Mouse (Mus musculus) cerebellum, postnatal 4 days (tissue): ENCODE data around the gene Parp1.
A peak's percentile ranks its signal among the peaks of the same experiment; 100 is the strongest.
"Not testable (repeated sequence)": the region's sequence is repeated elsewhere in the genome, so short reads cannot be mapped to it uniquely, and the experiment has no call there.

Source experiments
- DNase-seq, 2 experiments: peaks; one replicate each; pipeline ENCODE4 v3.0.0; 2022; ENCODE audit warnings: low spot score in 2 of 2, mixed read lengths in 1 of 2

Parp1 gene

DNA sequence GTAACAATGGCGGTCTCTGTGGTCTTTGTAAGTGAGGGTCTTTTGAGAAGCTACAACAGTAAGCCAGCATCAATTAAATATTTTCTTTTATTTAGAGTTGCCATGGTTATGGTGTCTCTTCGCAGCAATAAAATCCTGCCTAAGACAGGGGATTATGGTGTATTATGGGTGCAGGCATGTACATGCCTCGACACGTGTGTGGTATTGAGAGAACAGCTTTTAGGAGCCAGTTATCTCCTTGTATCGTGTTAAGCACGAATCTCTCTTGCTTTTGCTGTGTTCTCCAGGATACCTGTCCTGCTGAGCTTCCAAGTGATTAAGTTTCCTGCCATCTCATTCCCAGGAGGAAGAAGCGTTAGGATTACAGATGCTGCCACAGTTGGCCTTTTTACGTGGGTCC, 9.3 kb upstream of the Parp1 start:
- DNase-seq, result no peak

DNA sequence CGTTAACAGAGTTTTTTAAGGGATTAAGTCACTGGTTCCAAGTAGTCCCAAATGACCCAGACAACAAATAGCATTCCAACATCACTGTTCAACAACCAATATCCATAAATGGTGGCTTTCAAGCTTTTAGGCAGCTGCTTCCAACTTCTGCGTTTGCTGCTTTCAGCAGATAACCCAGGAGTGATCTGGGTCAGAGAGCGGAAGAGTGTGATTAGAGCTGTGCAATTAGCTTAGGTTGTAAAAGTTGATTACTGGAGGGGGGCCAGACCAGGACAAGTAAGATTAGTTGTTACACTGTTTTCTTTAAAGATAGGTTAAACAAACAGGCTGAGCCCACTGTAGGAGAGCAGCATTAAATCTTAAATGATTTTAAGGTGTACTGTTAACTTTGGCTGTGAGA, 7.5 kb upstream of the Parp1 start:
- no peak for DNase-seq

DNA sequence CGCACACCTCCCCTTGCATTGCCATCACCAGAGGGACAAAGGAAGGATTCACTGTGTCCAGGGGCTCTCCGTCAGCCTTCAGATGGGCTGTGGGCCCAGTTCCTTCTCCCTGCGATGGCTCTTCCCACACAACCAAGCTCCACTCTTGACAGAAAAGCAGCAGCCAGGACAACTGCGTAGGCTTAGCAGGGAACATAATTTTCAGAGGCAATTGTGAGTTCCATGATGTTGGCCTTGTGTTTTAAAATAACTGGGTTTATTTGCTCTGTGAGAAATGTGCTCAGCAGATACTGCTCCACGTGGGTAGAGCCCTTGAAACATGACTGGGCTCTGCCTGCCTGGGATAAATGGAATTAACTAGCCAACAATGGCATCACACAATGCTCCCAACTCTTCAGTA, 3.8 kb upstream of the Parp1 start:
- DNase-seq, result no peak

DNA sequence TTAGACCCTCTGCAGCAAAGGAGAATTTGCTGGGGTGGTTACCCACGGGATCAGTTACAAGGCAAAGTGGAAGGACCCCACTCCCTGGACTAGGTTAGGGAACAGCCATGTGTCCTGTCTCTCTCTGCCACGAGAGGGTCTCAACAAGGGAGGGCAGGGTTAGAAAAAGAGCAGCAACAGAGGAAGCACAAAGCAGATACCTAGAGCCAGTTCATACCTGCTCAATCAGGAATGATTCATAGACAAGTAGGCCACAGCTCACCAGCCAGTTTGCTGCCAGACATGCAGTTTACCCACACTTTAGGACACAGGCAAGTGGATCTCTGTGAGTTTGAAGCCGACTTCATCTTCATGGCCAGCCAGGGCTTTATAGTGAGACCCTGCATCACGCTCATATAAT, 963 bp upstream of the Parp1 start:
- DNase-seq, result no peak

DNA sequence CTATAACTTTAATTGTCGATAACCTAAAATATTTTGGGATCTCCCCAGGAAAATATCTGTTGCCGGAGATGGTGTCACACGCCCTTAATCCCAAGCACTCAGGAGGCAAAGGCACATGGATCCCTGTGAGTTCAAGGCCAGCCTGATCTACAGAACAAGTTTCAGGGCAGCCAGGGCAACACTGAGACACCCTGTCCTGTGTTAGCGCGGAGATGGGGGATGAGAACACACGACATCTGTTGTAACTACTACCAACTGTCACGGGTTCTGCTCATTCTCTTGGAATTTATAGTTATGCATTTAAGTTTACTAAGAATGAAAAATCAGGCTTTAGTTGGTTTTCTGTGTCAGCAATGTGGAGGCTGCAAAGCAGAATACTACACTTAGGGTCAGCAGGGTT, 476 bp upstream of the Parp1 start:
- DNase-seq, result no peak

DNA sequence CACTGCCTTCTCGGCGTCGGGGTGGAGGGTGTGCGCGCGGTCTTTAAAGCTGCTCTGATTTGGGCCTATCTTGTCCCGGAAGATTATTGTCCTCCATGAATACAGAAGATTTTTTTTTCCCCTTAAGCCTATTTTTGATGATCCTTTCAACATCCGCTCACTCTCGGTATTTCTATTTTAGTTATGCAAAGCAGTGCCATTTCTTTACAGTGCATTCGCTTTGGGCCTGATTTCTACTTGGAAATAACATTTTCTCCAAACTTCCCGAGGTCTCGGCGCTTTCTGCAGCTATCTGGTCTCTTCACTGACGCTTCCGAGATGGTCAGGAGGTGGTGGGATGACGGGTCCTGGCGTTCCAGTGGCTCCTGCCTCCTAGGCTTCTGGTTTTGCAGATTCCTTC, 729 bp downstream of the Parp1 start:
- DNase-seq, result no peak

DNA sequence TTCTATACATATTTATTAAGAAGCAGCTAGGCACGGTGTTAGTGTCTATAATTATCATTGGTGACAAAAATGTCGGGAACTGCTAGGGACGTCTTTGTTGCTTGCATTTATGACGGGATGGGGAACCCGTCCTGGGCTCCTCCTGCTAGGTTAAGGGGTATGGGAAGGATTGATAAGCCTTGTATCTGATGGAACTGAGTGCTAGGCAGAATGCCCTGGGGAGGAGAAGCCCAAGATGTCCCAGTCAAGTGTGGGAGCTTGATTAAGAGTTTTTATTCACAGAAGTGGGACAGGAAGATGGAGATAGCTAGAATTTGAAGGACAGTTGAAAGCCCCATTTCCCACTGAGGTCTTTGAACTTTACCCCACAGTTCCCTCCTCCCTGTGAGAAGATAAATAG, 1.5 kb downstream of the Parp1 start:
- no peak for DNase-seq

DNA sequence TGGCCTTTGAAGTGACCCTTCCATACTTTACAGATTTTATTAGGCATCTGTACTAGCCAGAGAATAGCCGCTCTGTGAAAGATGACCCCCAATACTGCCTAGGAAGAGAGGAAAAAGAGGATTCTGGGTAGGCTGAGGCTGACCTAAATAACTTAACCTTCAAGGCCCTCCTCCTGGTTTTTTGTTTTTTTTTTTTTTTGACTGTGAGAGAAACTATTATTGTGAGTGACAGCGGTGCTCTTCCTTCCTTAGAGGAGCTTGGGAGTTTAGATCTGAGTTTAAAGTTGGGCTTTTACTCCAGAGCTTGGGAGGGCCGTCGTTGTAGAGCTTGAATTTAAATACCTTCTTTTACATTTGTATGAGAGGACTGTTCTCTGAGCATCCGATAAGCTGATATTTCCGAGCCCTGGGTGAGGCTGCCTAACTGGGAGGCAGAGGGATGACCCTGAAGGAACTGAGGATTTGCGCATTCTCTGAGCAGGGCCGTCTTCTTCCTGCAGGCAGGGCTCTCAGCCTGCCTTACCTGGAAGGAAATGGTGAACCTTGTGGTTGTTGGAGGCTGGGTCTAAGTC, 2.4 kb downstream of the Parp1 start:
- no peak for DNase-seq

DNA sequence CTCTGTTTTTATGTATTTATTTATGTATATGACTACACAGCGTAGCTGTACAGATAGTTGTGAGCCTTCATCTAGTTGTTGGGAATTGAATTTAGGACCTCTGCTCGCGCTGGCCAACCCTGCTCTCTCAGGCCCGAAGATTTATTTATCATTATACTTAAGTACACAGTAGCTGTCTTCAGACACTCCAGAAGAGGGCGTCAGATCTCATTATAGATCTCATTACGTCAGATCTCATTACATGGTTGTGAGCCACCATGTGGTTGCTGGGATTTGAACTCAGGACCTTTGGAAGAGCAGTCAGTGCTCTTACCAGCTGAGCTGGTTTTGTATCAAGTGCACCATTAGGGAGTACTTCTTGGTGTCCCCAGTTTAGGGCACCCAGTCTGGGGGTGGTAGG, 3.0 kb downstream of the Parp1 start:
- not testable (repeated sequence) for DNase-seq

DNA sequence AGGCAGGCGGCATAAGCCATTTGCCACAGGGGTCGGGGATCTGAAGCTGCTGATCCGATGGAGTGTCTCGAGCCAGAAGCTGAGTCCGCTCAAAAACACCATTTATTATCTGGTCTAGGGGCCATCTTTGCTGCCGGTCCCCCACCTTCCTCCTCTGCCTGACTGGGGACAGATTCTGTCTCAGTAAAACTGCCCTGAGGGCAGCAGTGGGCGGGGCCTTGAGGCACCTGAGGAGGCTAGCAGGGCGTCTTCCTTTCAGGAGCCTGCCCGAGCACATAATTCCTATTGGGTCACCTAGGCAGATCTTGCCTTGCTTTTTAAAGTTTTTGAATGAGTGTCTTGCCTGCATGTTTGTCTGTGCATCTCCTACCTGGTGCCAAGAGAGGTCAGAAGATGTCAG, 3.4 kb downstream of the Parp1 start:
- DNase-seq, result no peak

DNA sequence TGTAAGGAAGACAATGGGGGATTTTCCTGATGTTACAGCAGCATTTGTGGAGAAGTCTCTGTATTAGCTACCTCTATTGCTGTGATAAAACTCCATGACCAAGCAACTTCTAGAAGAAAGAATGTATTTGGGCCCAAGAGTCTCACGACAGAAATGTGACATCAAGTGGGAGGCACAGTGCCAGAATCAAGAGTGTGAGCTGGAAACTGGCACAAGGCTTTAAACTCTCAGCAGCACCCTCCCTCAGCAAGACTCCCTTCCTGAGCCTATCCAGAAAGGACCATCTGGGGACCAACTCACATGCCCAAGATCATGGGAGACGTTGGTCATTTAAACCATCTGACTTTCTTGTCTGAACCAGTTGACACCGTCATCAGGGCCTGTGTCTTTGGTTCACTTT, 7.8 kb downstream of the Parp1 start:
- DNase-seq, result no peak

DNA sequence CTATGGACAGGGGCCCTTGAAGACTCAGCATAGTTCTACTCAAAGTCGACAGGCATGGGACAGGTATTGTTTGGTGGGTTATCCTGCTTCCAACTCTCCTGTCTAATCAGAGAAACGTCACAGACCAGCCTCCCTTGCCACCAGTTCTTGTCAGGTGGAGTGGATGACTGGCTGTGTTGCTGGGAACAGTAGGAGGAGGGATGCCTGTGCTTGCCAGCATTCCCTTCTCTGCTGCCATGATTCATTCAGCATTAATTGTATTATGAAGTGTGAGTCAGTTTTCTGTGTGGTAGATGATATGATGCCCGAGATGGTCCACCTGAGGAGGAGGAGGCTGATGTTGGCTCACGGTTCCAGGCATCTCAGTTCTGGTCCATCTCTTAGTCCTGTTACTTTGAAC, 9.1 kb downstream of the Parp1 start:
- DNase-seq, result no peak

DNA sequence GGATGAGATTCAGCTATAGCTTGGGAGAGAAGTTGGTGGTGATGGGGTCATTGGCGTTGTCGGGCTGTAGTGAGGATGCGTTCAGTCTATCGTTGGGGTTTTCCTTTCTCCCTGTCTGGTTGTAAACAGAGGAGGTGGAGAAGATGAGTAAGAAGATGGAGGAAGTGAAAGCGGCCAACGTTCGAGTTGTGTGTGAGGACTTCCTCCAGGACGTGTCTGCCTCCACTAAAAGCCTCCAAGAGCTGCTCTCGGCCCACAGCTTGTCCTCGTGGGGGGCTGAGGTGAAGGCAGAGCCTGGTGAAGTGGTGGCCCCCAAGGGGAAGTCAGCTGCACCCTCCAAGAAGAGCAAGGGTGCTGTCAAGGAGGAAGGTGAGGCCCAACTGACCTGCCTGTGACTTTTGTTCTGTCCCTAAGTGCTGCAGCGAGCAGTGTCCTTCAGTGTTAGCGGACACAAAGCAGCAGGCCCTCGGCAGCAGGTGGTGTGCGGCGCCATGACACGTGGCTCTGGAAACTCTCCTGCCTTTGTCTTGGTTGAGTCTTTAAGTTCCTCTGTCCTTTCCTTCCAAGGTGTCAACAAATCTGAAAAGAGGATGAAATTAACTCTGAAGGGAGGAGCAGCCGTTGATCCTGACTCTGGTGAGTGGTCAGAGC, 19.2 kb downstream of the Parp1 start:
- no peak for DNase-seq

DNA sequence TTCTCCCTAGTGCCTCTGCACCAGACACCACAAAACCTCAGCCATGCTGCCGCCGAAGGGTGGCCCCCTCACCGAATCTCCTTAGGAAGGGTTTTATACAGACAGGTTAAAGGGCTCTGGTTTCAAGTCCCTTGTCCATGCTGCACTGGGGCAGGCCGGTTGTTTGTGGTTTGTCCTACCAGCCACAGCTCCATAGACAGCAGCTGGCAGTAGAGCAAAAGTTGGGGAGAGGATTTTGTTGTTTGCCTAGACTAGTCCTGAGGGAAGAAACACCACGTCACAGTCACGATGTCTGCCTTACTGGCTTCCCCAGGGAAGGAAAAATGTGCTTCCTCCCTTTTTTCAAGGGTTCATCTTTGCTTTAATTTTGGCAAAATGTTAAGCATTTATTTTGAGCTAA, 31.9 kb downstream of the Parp1 start:
- DNase-seq, result no peak

DNA sequence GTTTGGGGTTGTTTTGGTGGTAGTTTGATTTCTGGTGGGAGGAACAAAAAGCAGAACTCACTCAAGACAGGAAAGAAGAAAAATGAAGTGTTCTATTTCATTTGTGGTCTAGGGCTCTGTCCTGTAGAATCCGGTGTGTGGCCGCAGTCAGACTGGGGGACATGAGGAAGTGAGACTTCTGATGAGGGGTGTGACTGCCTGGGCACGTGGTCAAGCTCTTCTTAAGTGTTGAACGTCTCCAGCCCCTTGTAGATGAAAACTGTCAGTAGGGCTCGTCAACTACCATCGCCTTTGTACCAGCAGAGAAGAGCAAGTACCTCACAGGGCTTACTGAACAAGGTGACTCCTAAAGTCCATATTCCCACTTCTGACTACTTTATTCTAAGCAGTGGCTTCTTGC, 33.1 kb downstream of the Parp1 start:
- no peak for DNase-seq

DNA sequence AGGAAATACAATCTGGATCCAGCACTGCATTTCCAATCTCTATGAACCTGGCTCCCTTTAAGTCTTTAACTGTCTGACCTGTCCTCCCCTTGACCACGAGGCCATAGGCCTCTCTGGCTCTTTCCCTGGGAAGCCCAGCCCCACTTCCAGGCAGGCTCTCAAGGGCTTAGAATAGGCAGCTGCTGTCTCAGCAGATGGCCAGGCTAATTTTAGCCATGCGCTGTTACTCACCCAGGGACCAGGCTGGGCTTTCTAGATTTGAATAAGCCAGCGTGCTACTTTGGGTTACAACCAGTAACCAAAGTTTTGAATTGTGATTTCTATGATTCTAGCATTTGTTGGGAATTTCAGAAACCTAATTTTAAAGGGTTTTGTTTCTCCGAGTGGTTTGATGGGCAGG, 35.9 kb downstream of the Parp1 start:
- DNase-seq, result peak in 1 of 2 experiments; percentile 10

DNA sequence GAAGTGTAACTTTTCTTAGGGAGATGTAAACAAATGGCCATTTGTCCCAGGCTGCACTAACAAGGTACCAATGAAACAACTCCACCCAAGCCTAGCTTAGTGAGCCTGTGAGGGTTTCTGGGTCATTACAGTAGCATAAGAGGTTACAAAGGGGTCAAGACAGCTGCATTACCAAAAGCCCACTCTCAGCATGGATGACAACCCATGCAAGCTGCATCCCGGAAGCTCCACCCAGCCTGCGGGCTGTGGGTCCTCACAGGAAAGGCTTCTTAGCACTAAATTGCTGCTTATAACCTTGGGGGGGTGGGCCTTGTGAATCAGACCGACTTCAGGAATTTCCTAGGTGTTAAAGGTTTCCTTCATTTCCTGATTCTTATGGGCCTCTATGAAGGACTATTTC, 37.4 kb downstream of the Parp1 start:
- no peak for DNase-seq

DNA sequence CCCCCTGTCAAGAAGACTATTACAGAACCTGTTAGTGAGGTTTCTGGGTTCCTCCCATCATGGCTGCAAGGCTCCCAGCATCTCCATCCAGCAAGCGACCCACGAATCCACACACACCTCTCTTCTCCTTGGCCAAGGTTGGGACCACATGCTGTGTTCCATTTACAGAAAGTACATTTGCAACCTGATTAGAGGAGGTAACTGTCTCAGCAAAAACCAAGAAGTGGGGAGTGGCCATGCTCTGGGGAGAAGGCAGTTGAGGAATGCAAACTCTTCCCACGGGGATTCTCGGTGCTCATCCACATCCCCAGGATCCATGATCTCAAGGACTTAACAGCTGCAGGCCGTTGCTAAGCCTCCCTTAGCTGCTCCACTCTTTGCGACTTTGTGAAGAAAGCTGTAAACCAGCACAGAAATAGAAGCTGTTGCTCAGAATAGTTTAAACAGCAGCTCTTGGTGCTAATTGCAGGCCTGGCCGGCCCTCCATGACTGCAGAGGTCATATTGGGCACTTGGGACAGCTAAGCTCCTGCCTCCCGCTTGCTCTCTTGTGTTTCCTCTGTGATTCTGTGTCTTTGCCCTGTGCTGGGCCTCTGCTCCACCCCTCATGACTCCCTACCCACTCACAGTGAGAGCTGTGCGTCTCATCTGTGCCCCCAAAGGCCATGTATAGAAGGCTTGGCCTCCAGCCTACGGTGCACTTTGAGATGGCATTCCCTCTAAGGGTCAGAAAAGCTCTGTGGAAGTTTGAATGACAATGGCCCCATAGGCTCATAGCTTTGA, 38.3 kb downstream of the Parp1 start:
- no peak for DNase-seq

DNA sequence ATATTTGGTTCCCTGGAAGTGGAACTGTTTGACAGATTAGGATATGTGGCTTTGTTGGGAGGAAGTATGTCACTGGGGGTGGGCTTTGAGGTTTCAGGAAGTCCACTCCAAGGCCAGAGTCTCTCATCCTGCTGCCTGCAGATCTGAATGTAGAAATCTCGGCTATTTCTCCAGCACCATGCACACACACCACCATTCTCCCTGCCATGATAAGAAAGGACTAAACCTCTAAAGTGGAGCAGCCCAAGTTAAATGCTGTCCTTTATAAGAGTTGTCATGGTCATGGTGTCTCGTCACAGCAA, 38.8 kb downstream of the Parp1 start:
- no peak for DNase-seq

DNA sequence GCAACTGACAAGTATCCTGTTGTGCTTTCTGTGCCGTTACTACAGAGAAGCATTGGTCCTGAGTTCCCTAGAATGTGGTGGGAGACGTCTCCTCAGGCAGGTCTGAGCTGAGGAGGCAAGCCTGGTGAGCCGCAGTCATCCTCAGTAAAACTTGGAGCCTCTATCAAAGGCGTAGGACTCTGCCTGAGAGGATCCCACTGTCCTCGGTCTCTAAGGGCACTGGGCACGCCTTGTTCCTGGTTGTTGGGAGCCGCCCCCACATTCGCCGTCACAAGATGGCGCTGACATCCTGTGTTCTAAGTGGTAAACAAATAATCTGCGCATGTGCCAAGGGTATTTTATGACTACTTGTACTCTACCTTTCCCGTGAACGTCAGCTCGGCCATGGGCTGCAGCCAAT, 43.1 kb downstream of the Parp1 start:
- DNase-seq, result not testable (repeated sequence)

DNA sequence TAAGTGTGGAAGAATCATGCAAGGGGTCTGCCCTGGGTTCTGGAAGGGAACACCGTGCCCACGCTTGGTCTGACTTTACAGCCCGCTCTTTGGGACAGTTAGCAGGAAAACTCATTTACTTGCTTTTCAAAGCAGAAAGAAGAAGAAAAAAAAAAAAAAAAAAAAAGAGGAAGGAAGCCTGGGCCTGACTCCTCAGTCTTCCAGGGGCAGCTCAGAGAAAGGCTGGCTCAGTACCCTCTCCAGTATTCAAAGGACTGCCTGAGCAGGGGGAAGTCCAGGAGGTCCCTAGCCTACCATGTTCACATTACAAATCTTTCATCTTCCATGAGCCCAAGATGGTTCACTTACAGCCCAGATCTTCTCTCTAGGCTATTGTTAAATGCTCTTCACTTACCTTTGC, 48.0 kb downstream of the Parp1 start:
- no peak for DNase-seq

DNA sequence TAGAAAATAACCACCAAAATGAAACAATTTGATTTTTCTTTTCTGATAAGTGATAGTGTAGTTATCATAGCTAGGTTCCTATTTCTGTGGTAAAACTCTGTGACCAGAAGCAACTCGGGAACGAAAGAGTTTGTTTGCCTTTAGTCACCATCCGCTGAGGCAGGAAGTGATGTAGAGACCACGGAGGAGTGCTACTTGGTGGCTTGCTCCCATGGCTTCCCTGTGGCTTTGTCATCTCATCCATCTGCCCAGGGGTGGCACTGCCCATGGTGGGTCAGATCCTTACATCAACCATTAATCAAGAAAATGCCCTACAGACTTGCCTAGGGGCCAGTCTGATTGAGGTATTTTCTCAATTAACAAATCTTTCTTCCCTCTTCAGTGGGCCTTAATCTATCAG, 53.7 kb downstream of the Parp1 start:
- DNase-seq, result no peak

DNA sequence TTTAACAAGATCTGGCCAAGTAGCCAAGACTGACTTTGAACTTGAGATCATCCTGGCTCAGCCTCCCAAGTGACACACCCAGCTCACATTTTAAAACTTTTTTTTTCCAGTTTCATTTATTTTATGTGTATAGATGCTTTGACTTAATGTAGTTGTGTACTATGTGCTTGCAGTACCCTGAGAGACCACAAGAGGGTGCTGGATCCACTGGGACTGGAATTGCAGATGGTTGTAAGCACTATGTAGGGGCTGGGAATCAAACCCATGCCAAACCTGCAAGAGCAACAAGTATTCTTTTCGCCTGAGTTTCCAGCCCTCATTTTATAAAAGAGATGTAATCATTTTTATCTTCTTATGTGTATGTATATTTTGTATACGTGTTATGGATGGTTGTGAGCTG, 55.2 kb downstream of the Parp1 start:
- no peak for DNase-seq

DNA sequence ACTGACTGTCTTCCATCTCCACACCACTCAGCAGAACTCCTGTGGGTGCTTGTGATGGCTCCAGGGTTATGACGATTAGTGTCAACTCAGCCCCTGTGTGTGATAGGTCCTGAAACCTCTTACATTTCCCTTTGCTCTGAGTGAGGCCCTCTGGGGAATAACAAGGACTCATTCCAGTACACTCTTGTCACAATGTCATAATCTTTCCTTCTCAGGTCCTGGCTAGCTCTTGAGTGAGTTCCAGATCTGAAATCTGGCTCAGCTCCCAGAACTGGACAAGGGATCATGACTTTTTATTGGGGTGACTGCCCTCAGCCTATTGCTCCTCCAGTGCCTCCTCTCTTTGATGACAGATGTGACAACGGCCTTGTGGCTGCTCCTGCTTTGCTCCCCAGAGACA, 57.4 kb downstream of the Parp1 start:
- no peak for DNase-seq
